Mouse (Mus musculus): Measurements from ENCODE around the gene 4632433K11Rik. TPM values are rescaled to one million over a fixed set of nuclear protein-coding genes. Genes with fewer than 3 reads are reported as not detected.

4632433K11Rik gene
- polyA plus RNA-seq, 1 experiment from 2014 or later, result not detected

GRCm38 (mm10) chr7:5081241-5081640, 47.3 kb downstream of the 4632433K11Rik start:
- H3K9ac ChIP-seq (replicated peaks), result peak overlapping the region; percentile 96; the same call in 1 of the 2 replicates
- peak overlapping the region; percentile 64 for H3K4me2 ChIP-seq (replicated peaks)
- H3K27me3 ChIP-seq, result no peaks in the 10 kb centered on the region
- H3K4me3 ChIP-seq, result peak overlapping the region; percentile 98
- H3K36me3 ChIP-seq, result peaks cover 46% of the 10 kb centered on the region
- peaks cover 31% of the 10 kb centered on the region for H3K4me1 ChIP-seq
- ATAC-seq (replicated peaks), result no peak
- 70% methylated on average over 6 of the region's 6 CpGs for WGBS
- no peaks in the 10 kb centered on the region for H3K9me3 ChIP-seq
- H3K27ac ChIP-seq (replicated peaks), result no peak overlapping the region

- Histone ChIP-seq H3K36me3 (peaks cover 39% of the 10 kb centered on the region), H3K27ac (replicated peaks) (no peak overlapping the region), H3K4me2 (replicated peaks) (peak overlapping the region; percentile 64; the same call in 1 of the 2 replicates), H3K9ac (replicated peaks) (no peak overlapping the region; the same call in 1 of the 2 replicates), H3K27me3 (no peaks in the 10 kb centered on the region), H3K4me3 (no peak overlapping the region), H3K9me3 (no peaks in the 10 kb centered on the region), H3K4me1 (peaks cover 31% of the 10 kb centered on the region)
- WGBS, result 100% methylated on average over 2 of the region's 2 CpGs
- no peak for ATAC-seq (replicated peaks)
These were observed 48.0 kb downstream of the 4632433K11Rik start for GRCm38 (mm10) chr7:5081939-5082338.

GRCm38 (mm10) chr7:5083325-5084105, 49.6 kb downstream of the 4632433K11Rik start:
- ATAC-seq (replicated peaks), result no peak
- Histone ChIP-seq H3K27me3 (no peaks in the 10 kb centered on the region), H3K4me2 (replicated peaks) (no peak overlapping the region), H3K27ac (replicated peaks) (no peak overlapping the region), H3K36me3 (peaks cover 24% of the 10 kb centered on the region), H3K9me3 (no peaks in the 10 kb centered on the region), H3K4me1 (peaks cover 31% of the 10 kb centered on the region), H3K9ac (replicated peaks) (no peak overlapping the region), H3K4me3 (no peak overlapping the region)
- WGBS, result 95% methylated on average over 18 of the region's 18 CpGs

Other genes with a start within 250 kb of the 4632433K11Rik start
- gene Tmem238, start 244.5 kb upstream of the 4632433K11Rik start, polyA plus RNA-seq (2015; fragmentation: Nextera tagmentation; extraction: Ambion mirVana), result 3.5 TPM in 2 replicates
- gene Rpl28, start 241.2 kb upstream of the 4632433K11Rik start, polyA plus RNA-seq (2015; fragmentation: Nextera tagmentation; extraction: Ambion mirVana), result 224 and 256 TPM in 2 replicates
- gene Ube2s, start 221.5 kb upstream of the 4632433K11Rik start, polyA plus RNA-seq (2015; fragmentation: Nextera tagmentation; extraction: Ambion mirVana), result 363 and 383 TPM in 2 replicates
- gene Shisa7, start 189.4 kb upstream of the 4632433K11Rik start, polyA plus RNA-seq (2015; fragmentation: Nextera tagmentation; extraction: Ambion mirVana), result 8.8 and 10.7 TPM in 2 replicates
- gene Isoc2b, start 163.9 kb upstream of the 4632433K11Rik start, polyA plus RNA-seq (2015; fragmentation: Nextera tagmentation; extraction: Ambion mirVana), result 3.7 and 4.8 TPM in 2 replicates
- 0.65 and 0.76 TPM in 2 replicates for gene Isoc2a, start 157.0 kb upstream of the 4632433K11Rik start, polyA plus RNA-seq (2015; fragmentation: Nextera tagmentation; extraction: Ambion mirVana)
- gene Gm36210, start 127.6 kb upstream of the 4632433K11Rik start, polyA plus RNA-seq (2015; fragmentation: Nextera tagmentation; extraction: Ambion mirVana), result 0.31 and 0.33 TPM in 2 replicates
- 4.0 and 4.2 TPM in 2 replicates for gene Zfp628, start 118.9 kb upstream of the 4632433K11Rik start, polyA plus RNA-seq (2015; fragmentation: Nextera tagmentation; extraction: Ambion mirVana)
- gene Nat14, start 112.1 kb upstream of the 4632433K11Rik start, polyA plus RNA-seq (2015; fragmentation: Nextera tagmentation; extraction: Ambion mirVana), result 35.2 and 39.3 TPM in 2 replicates
- 0.24 and 0.32 TPM in 2 replicates for gene Ssc5d, start 108.3 kb upstream of the 4632433K11Rik start, polyA plus RNA-seq (2015; fragmentation: Nextera tagmentation; extraction: Ambion mirVana)
- not detected in 2 replicates for gene Sbk2, start 69.7 kb upstream of the 4632433K11Rik start, polyA plus RNA-seq (2015; fragmentation: Nextera tagmentation; extraction: Ambion mirVana)
- 0.27 and 0.33 TPM in 2 replicates for gene Sbk3, start 63.0 kb upstream of the 4632433K11Rik start, polyA plus RNA-seq (2015; fragmentation: Nextera tagmentation; extraction: Ambion mirVana)
- gene Zfp579, start 38.0 kb upstream of the 4632433K11Rik start, polyA plus RNA-seq (2015; fragmentation: Nextera tagmentation; extraction: Ambion mirVana), result 58.9 and 60.9 TPM in 2 replicates
- 11.6 and 12.5 TPM in 2 replicates for gene Zfp524, start 19.7 kb upstream of the 4632433K11Rik start, polyA plus RNA-seq (2015; fragmentation: Nextera tagmentation; extraction: Ambion mirVana)
- gene Fiz1, start 19.4 kb upstream of the 4632433K11Rik start, polyA plus RNA-seq (2015; fragmentation: Nextera tagmentation; extraction: Ambion mirVana), result 52.1 TPM in 2 replicates
- gene Gm44973, start 18.6 kb upstream of the 4632433K11Rik start, polyA plus RNA-seq (2015; fragmentation: Nextera tagmentation; extraction: Ambion mirVana), result 0.89 TPM in 1 of 2 replicates, not detected in the other
- 6.1 and 6.5 TPM in 2 replicates for gene Zfp865, start 13.7 kb upstream of the 4632433K11Rik start, polyA plus RNA-seq (2015; fragmentation: Nextera tagmentation; extraction: Ambion mirVana)
- 39.7 and 45.8 TPM in 2 replicates for gene Ccdc106, start 13.6 kb upstream of the 4632433K11Rik start, polyA plus RNA-seq (2015; fragmentation: Nextera tagmentation; extraction: Ambion mirVana)
- gene Zfp784, start 4.3 kb downstream of the 4632433K11Rik start, polyA plus RNA-seq (2015; fragmentation: Nextera tagmentation; extraction: Ambion mirVana), result 7.8 and 8.5 TPM in 2 replicates
- 53.0 and 54.1 TPM in 2 replicates for gene Zfp580, start 17.4 kb downstream of the 4632433K11Rik start, polyA plus RNA-seq (2015; fragmentation: Nextera tagmentation; extraction: Ambion mirVana)
- gene U2af2, start 28.0 kb downstream of the 4632433K11Rik start, polyA plus RNA-seq (2015; fragmentation: Nextera tagmentation; extraction: Ambion mirVana), result 136 TPM in 2 replicates
- gene Epn1, start 46.1 kb downstream of the 4632433K11Rik start, polyA plus RNA-seq (2015; fragmentation: Nextera tagmentation; extraction: Ambion mirVana), result 94.5 and 96.9 TPM in 2 replicates
- gene Rfpl4, start 82.8 kb downstream of the 4632433K11Rik start, polyA plus RNA-seq (2015; fragmentation: Nextera tagmentation; extraction: Ambion mirVana), result 0.13 TPM in 1 of 2 replicates, not detected in the other
- 0.19 TPM in 1 of 2 replicates, not detected in the other for gene Rasl2-9, start 91.8 kb downstream of the 4632433K11Rik start, polyA plus RNA-seq (2015; fragmentation: Nextera tagmentation; extraction: Ambion mirVana)
- gene Vmn1r55, start 115.6 kb downstream of the 4632433K11Rik start, polyA plus RNA-seq (2015; fragmentation: Nextera tagmentation; extraction: Ambion mirVana), result 0.01 TPM in 1 of 2 replicates, not detected in the other
- not detected in 2 replicates for gene Vmn1r56, start 162.6 kb downstream of the 4632433K11Rik start, polyA plus RNA-seq (2015; fragmentation: Nextera tagmentation; extraction: Ambion mirVana)
- not detected in 2 replicates for gene Vmn1r57, start 184.4 kb downstream of the 4632433K11Rik start, polyA plus RNA-seq (2015; fragmentation: Nextera tagmentation; extraction: Ambion mirVana)